Mouse (Mus musculus): ENCODE data around the gene Cemip. TPM values are rescaled to one million over a fixed set of nuclear protein-coding genes. Genes with fewer than 3 reads are reported as not detected.

Cemip gene
- polyA plus RNA-seq, 2 experiments from 2014 or later, result 0.19 TPM; not detected in 1

GRCm38 (mm10) chr7:83965181-83965580 is 121.1 kb downstream of the Cemip start:
- ATAC-seq, result no peak

GRCm38 (mm10) chr7:83952511-83952910 is 133.8 kb downstream of the Cemip start:
- ATAC-seq, result no peak

- no peak for ATAC-seq
Observed at GRCm38 (mm10) chr7:83951327-83951726, 135.0 kb downstream of the Cemip start.

- ATAC-seq, result no peak
Observed at GRCm38 (mm10) chr7:83949662-83950061, 136.6 kb downstream of the Cemip start.

GRCm38 (mm10) chr7:83948743-83949142 is 137.6 kb downstream of the Cemip start:
- no peak for ATAC-seq

- no peak for ATAC-seq
Observed at GRCm38 (mm10) chr7:83941701-83942101, 144.6 kb downstream of the Cemip start.

DNA sequence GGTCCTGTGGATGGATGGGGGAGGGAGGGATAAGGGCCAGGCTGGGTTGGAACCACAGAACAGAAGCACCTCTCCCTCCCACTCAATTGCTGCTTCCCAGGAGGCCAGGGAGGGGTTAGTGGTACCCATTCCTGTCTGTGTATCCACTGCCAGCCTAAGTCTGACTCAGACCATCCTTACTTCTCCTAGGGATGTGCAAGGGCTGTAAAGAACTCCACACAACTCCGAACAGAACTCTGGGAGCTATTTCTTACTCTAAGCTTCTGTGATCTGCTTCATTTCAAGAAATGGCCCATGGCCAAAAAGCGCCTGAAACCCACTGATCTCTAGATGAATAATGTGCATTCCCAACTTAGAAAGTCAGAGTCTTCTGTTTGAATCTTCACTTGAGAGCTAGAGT is 146.2 kb downstream of the Cemip start:
- no peak for ATAC-seq

- no peak for ATAC-seq
Observed at GRCm38 (mm10) chr7:83939017-83939721, 147.1 kb downstream of the Cemip start.

DNA sequence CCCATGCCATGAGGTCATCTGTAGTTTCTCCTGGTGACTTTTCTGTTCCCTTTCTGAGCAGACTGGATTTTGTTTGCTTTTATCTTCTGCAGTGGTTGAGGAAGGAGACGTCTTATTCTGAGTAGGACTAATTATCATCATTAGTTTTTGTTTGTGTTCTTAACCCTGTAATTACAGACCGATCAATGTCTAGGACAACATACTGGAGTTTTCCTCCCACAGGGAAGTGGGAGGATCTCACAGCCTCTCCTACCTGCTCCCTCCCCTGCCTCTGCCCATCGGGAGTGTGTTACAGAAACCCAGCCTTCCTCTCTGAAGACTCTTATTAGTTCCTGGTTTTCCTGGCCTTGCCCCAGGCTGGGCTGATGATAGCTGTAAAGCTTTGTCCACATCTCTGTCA is 164.7 kb downstream of the Cemip start:
- no peak for ATAC-seq

DNA sequence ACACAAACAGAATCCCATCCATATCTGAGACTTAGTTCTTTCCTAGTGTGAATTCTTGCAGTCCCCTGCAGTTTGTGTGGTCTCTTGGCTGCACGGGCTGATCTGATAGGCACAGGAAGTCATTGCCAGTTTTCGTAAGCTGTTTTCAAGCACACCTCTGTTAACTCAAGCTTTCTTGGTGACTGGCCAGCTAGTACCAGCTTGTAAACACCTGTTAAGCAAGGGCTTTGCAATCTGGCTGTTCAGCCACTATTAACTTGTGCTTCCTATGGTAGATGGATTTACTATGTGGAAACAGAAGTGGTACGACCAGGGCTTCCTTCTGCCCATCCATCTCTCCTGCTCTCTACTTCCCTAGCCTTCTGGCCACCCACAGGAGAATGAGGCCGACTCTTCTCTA is 166.1 kb downstream of the Cemip start:
- ATAC-seq, result no peak

- peak; percentile 45 for ATAC-seq
Observed at GRCm38 (mm10) chr7:83914566-83914965, 171.7 kb downstream of the Cemip start.

DNA sequence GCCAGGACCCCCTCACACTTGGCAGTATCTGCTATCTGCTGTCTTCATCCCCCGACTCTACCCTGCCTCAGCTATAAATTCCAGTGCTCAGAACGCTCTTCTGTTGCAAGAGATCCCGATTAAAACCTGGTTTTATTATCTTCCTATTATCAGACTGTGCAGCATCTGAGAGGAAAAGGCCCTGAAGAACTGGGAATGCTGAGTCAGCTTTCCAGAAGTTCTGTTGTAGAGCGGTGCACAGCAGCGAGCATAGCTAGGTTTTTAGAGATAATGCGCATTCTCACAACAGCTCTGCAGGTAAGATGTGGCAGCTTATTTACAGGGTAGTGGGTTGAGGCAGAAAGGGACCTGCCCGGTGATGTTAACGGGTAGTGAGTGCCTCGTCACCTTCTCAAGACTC is 172.3 kb downstream of the Cemip start:
- no peak for ATAC-seq

DNA sequence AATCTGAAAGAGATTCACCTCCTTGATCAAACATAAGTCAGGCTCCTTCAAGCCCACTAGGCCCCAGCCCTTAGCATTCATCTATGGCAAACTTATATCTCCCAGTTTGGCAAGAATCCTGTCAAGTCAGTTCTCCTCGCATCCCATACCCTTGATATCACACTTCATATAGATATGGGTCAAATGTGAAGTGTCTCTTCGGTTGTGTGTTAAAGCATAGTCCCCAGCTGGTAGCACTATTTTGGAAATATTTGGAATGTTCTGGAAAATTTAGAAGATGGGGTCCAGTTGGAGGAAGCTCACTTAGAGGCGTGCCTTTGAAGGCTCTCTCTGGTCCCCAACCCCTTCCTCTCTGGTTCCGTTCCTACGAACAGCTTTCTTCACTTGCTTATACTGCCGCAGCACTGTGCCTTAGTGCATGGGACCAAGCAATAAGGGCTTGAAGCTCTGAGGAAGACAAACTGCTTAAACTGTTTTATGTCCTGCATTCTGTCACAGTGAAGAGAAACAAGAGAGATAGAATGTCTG is 172.8 kb downstream of the Cemip start:
- ATAC-seq, result no peak

DNA sequence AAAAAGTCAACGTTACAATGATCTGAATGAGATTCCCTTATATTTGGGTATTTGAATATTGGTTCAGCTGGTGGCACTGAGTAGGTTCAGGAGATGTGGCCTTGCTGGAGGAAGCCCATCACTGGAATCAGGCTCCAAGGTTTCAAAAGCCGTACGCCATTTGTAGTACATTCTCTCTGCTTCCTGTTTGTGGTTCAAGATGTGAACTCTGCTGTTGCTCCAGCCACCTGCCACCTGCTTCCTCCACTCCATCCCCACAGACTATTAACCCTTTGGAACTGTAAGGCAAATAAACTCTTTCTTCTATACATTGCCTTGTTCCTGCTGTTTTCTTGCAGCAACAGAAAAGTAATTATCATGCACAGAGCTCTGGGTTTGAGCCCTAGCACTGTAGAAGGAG is 174.4 kb downstream of the Cemip start:
- ATAC-seq, result no peak

GRCm38 (mm10) chr7:83904831-83905230 is 181.5 kb downstream of the Cemip start:
- ATAC-seq, result no peak

GRCm38 (mm10) chr7:83902296-83903145 is 183.8 kb downstream of the Cemip start:
- ATAC-seq, result no peak

GRCm38 (mm10) chr7:83901425-83901824 is 184.9 kb downstream of the Cemip start:
- no peak for ATAC-seq

DNA sequence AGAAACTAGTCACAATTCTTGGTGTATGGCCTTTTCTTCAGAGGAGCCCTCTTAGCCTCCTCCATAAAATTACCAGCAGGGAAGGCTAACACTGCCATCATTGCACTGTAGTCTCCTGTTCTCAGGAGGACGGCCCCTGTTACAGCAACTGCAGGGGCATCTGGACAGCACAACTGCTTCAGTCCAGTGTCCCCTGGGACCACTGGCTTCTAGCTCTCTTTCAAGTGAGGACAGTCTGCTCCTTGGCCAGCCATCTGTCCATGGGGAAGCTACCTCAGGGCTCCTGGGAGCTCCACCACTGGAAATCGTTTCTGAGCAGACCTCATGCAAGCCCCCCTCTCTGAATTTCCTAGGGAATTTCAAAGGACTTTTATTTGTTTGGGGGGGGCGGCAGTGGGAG is 185.8 kb downstream of the Cemip start:
- no peak for ATAC-seq

DNA sequence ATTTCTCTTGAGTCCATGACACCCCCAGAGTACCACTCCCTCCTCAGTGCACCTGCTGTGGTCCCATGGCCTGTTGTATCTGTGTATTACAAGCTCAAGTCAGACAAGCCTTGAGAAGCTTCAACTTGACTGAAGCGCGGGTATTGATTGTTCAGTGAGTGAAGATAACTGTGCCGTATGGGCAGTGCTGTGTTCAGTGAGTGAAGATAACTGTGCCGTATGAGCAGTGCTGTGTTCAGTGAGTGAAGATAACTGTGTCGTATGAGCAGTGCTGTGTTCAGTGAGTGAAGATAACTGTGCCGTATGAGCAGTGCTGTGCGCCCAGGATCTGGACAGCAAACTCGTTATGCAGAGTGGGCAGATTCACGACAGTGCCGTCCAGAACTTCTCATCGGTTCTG is 188.0 kb downstream of the Cemip start:
- ATAC-seq, result no peak

GRCm38 (mm10) chr7:83896077-83896740 is 190.1 kb downstream of the Cemip start:
- ATAC-seq, result no peak

DNA sequence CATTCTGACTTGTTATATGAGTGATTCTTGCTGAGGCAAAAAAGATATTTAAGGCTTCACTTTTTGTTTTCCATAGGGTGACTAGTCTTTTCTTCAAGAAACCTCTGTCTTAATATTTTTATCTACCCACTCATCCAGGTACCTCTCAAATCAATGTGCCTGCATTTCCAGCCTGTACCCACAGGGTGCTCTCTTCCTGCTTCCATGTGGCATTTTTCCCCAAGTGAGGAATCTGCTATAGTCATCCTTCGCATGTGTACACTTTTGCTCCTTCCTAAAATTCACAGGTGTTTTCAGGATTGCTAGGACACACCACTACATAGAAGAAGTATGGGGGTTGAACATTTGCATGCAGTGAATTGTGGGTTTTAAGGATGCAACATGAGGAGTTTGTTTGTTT is 192.0 kb downstream of the Cemip start:
- no peak for ATAC-seq

DNA sequence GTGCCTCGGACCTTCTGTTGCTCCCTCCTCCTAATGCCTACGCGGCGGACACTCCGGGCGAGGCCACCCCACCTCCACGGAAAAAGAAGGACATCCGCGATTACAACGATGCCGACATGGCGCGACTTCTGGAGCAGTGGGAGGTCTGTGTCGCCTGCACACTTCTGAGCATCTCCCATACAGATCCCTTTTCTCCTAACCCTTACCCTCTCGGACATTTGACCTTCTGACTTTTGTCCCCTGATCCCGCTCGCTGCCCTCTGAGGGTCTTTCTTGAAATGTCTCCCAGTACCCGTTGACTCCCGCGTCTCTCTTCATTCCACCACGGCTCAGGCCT is 194.0 kb downstream of the Cemip start:
- ATAC-seq, result peak; percentile 8
